Mouse (Mus musculus): ENCODE results near the gene Map2k3.

Gene Map2k3

DNA sequence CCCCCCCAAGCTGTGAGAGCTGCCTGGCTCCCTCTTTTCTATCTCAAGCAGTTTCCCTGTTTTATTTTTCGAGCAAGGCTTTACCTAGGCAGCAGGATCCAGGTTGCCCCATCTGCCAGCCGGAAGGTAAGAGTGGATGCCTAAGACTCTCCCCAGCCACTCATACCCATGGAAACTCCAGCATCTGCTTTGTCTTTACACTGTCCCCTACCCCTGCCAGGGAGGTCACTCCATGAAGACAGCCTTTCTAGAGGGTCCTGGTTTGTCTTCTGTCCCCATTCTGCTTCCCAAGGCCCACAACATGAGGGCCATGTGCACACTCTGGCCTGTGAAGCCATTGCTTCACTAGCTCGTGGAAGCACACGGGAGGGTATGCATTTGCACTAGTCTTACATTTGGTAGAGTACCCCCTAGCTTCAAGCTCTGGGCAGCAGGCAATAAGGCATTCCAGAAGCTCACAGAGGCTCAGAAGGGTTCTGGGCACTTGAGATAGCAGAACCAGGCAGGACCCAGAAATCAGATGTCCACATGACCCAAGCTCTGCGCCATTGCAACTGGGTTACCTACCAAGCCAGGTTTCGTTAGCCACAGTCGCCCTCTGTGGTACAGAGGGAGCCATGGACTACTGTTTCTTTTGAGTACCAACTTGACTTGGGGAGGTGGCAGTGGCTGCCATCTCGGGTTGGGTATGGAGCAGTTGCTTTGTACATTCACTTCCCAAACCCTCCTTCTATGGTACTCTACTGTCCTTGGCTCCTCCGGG, 24.0 kb downstream of the Map2k3 start:
- DNase-seq (ENCODE audit: low spot score in 2 of 2), result no peak

DNA sequence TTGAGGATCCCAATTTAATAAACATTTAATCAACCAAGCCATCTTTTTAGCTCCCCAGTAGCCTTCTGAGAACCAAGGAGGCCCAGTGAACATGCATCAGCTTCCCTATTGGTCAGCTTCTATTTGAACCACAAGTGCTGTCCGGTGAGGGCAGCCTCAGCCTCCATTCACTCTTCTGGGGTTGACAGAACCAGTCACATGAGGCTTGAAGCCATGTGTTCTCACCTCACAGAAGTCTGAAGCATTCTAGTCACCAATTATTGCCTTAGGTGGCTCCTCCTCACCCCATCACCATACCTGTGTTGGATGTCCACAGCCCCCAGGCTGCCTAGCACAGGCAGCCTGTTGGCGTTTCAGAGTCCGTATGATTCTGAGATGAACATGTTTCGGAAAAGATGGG, 27.1 kb downstream of the Map2k3 start:
- DNase-seq (ENCODE audit: low spot score in 2 of 2), result no peak

- no peak for DNase-seq (ENCODE audit: low spot score in 2 of 2)
Observed at GRCm38 (mm10) chr11:60961176-60961575, 29.3 kb downstream of the Map2k3 start.

GRCm38 (mm10) chr11:60962709-60963108, 30.9 kb downstream of the Map2k3 start:
- no peak for DNase-seq (ENCODE audit: low spot score in 2 of 2)

DNA sequence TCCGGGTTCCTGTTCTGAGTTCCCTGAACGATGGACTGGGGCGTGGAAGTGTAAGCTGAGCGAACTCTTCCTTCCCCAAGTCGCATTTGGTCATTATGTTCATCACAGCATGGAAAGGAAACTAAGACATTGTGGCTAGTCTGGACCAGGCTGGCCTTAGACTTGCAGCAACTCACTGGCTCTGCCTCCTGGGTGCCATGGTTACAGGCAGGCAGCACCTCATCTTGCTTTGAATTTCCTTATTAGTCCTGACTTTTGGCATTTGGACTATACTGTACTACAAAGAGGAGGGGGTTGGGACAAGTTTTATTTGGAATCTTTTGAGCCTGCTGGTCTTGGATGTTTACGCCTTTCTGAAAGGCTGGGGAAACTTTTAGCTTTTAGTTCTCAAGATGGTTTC, 35.1 kb downstream of the Map2k3 start:
- no peak for DNase-seq (ENCODE audit: low spot score in 2 of 2)

DNA sequence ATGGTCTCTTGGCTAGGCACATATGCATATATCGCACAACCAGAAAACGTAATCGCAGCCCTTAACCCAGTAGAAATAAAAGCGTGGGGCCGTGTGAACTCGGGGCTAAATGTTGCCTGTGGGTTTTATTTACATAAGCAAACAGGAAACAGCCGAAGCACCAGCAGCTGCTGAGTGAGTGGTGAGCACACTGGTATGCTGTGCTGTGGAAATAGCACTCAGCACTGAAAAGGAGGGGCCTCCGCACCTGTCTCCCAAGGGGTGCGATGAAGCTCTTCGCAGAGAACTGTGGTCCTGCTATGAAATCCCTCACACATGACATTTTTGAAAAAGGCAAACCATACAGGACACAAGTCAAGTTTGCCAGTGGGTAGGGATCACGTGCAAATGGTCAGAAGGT, 43.3 kb downstream of the Map2k3 start:
- no peak for DNase-seq (ENCODE audit: low spot score in 2 of 2)

DNA sequence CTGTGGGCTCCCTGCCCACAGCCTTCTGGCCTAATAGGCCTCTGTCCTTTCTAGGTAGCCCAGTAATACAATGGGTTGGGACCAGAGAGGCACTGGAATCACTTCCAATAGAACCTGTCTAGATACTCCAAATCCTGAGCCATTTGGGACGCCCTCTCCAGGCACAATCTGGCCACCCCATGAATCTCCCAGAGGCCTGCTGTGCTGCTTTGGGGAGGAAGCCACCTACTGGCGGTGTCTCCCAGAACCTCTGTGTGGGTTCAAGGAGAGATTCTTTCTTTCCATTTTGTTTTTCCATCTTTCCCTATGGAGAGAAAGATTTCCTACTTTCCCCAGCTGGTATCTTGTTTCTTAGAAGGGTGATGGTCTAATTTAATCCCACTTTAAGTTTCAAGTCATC, 44.4 kb downstream of the Map2k3 start:
- DNase-seq (ENCODE audit: low spot score in 2 of 2), result no peak

GRCm38 (mm10) chr11:60976742-60977141, 44.9 kb downstream of the Map2k3 start:
- no peak for DNase-seq (ENCODE audit: low spot score in 2 of 2)

DNA sequence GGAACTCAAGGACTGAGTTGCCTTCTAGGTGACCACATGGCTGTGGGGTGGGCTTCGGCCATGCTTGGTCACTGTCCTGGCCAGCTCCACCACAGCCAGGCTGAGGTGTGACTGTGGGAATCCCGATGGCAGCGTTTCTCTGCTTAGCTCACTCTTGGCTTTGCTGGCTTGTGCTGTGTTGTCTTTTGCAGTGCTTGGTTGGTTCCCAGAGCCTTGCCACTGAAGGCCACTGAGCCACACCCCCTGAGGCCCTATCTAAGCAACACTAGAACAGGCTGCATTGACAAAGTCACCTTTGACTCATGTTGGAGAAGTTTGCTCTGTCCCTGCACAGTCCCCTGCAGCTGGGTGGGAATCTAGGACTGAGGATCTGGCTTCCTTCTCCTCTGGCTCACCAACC, 45.3 kb downstream of the Map2k3 start:
- DNase-seq (ENCODE audit: low spot score in 2 of 2), result no peak

DNA sequence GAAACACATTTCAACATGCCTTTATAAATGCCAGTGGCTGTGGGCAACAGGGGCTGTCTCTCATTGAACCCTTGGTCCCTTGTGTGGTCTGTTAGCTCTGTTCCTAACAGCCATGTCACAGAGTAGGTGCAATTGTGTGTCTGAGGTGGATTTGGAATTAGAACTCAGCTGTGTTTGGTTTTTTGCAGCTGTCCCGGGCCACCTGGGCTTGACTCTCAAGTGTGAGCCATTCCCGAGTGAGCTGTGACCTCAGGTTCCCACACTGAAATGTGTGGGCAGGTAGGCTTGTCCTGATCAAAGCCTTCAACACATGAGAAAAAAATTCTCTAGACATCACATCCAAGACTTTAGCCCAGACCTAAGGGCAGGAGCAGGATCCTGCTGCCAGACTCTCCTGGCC, 46.8 kb downstream of the Map2k3 start:
- no peak for DNase-seq (ENCODE audit: low spot score in 2 of 2)

GRCm38 (mm10) chr11:60979788-60980187, 48.0 kb downstream of the Map2k3 start:
- no peak for DNase-seq (ENCODE audit: low spot score in 2 of 2)

DNA sequence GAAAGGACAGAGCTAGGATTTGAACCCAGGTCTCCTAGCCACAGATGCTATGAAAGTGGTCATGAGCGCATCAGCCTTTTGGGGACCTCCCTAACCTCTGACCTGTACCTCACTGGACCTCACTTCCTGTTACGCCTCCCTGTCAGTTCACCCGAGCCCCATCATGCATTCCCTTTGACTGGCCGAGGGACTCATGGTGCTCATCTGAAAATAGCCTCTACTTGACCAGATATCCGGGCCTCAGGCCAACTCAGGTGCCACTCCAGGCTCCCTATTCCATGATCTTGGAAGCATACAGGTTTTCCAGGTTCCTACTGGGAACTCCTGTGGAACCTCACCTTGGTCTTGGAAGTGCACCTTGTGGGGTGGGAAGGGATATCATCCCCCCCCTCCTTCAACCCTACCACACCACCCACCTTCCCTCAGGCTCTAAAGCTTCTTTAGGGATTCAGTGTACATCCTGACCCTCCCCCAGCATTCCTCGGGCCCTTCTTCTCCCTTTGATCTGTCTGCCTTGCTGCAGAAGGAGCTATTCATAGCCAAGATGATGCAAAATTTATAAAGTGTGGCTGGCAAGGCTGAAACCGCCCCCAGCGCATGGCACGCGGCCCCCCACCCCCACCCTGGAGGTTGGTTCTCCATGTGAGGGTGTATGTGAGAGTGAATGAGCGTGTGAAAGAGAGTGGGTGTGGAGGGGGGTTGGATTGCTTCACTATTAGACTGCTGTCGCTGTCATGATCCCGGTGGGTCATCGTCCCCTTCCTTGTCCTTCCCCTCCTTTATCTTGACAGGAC, 50.1 kb downstream of the Map2k3 start:
- DNase-seq (ENCODE audit: low spot score in 2 of 2), result peak; percentile 26 to 31

GRCm38 (mm10) chr11:60984912-60985558, 53.2 kb downstream of the Map2k3 start:
- peak in 1 of 2 experiments; percentile 46 for DNase-seq (ENCODE audit: low spot score in 2 of 2)

- DNase-seq (ENCODE audit: low spot score in 2 of 2), result no peak
Observed at GRCm38 (mm10) chr11:60990428-60990827, 58.6 kb downstream of the Map2k3 start.
